Comparison of ENCODE assay signal across 12 mouse cellular contexts in genomic region chr11:22777531-22777930, GRCm38 (mm10).
DNase-seq lines count a peak whose midpoint lies in the region; ATAC-seq and TF ChIP-seq lines count a peak whose summit lies in the region.
"Had no signal": no experiment of that assay in that cellular context is flagged by ENCODE, and none has a peak within 500 bp of the region (broad histone marks: within the 10 kb centered on the region; RNA-seq: fewer than 3 reads in every experiment).

No protein-coding gene starts in this region.

- WGBS in hindbrain, postnatal 0 days: 87% methylated on average over 2 of the region's 2 CpGs
- WGBS in hindbrain, embryonic 14.5 days: 86% methylated on average over 2 of the region's 2 CpGs
- 77% methylated on average over 2 of the region's 2 CpGs for WGBS in liver, embryonic 13.5 days (ENCODE audit: insufficient replicate concordance)

- no peaks in the 10 kb centered on the region for H3K9me3 ChIP-seq in hindbrain, postnatal 0 days (ENCODE audit: low read length)
- no peaks in the 10 kb centered on the region for H3K9me3 ChIP-seq in hindbrain, embryonic 14.5 days (ENCODE audit: control insufficient read depth, low read length)
- no peaks in the 10 kb centered on the region for H3K9me3 ChIP-seq in liver, embryonic 13.5 days (replicated peaks)
- H3K9me3 ChIP-seq: heart, embryonic 13.5 days; midbrain, embryonic 12.5 days had no signal

- intact Hi-C loops in left cerebral cortex, postnatal 36 days (cut with DNase I): no loop called here

- no peak for DNase-seq in hindbrain, postnatal 0 days (ENCODE audit: low spot score)
- DNase-seq in hindbrain, embryonic 14.5 days (ENCODE audit: low spot score): no peak
- peak; percentile 12 for DNase-seq in urinary bladder, postnatal 14 days (ENCODE audit: low spot score)
- no peak for DNase-seq in urinary bladder, postnatal 36 days (ENCODE audit: low spot score in 2 of 2)
- DNase-seq in liver, embryonic 13.5 days: peak; percentile 18
- DNase-seq in layer of hippocampus, adult 9-10 months (ENCODE audit: low spot score): no peak
- DNase-seq in left cerebral cortex, postnatal 36 days (ENCODE audit: low spot score in 2 of 2): no peak
- no peak for DNase-seq in adrenal gland, adult 8-10 months
- DNase-seq: adrenal gland, adult 2 months; right cerebral cortex, adult 18-20 months had no signal

- no peaks in the 10 kb centered on the region for H3K27me3 ChIP-seq in hindbrain, postnatal 0 days (ENCODE audit: insufficient read depth, low read length)
- H3K27me3 ChIP-seq in hindbrain, embryonic 14.5 days (ENCODE audit: control insufficient read depth, insufficient read depth, low read length): no peaks in the 10 kb centered on the region
- H3K27me3 ChIP-seq in liver, embryonic 13.5 days: no peaks in the 10 kb centered on the region
- H3K27me3 ChIP-seq: heart, embryonic 13.5 days; midbrain, embryonic 12.5 days had no signal

- H3K4me3 ChIP-seq in hindbrain, postnatal 0 days (ENCODE audit: low read length): no peak overlapping the region
- no peak overlapping the region for H3K4me3 ChIP-seq in hindbrain, embryonic 14.5 days (replicated peaks; ENCODE audit: low read length)
- no peak overlapping the region for H3K4me3 ChIP-seq in liver, embryonic 13.5 days (replicated peaks)
- H3K4me3 ChIP-seq: heart, embryonic 13.5 days; midbrain, embryonic 12.5 days had no signal

- no peak overlapping the region for H3K9ac ChIP-seq in hindbrain, postnatal 0 days (replicated peaks; ENCODE audit: low read length)
- H3K9ac ChIP-seq in hindbrain, embryonic 14.5 days: no peak overlapping the region
- H3K9ac ChIP-seq in liver, embryonic 13.5 days: no peak overlapping the region
- H3K9ac ChIP-seq: heart, embryonic 13.5 days; midbrain, embryonic 12.5 days had no signal

- H3K36me3 ChIP-seq in hindbrain, postnatal 0 days (ENCODE audit: insufficient read depth, low read length): no peaks in the 10 kb centered on the region
- H3K36me3 ChIP-seq in hindbrain, embryonic 14.5 days (replicated peaks; ENCODE audit: control insufficient read depth, insufficient read depth): no peaks in the 10 kb centered on the region
- H3K36me3 ChIP-seq in liver, embryonic 13.5 days: no peaks in the 10 kb centered on the region
- H3K36me3 ChIP-seq: heart, embryonic 13.5 days; midbrain, embryonic 12.5 days had no signal

- no peak overlapping the region for H3K4me2 ChIP-seq in hindbrain, postnatal 0 days (ENCODE audit: low read depth, low read length)
- H3K4me2 ChIP-seq in hindbrain, embryonic 14.5 days (replicated peaks): no peak overlapping the region
- no peak overlapping the region for H3K4me2 ChIP-seq in liver, embryonic 13.5 days
- H3K4me2 ChIP-seq: heart, embryonic 13.5 days; midbrain, embryonic 12.5 days had no signal

- peak; percentile 44 for TF ChIP-seq CTCF in hindbrain, postnatal 0 days (IDR thresholded peaks at IDR 0.05; ENCODE audit: low read depth)

- H3K27ac ChIP-seq in hindbrain, postnatal 0 days: no peak overlapping the region
- no peak overlapping the region for H3K27ac ChIP-seq in hindbrain, embryonic 14.5 days
- H3K27ac ChIP-seq in liver, embryonic 13.5 days: no peak overlapping the region
- H3K27ac ChIP-seq: heart, embryonic 13.5 days; midbrain, embryonic 12.5 days had no signal

- H3K4me1 ChIP-seq in hindbrain, postnatal 0 days (ENCODE audit: insufficient read depth, low read length): no peaks in the 10 kb centered on the region
- H3K4me1 ChIP-seq in hindbrain, embryonic 14.5 days (replicated peaks; ENCODE audit: control insufficient read depth, insufficient read depth, low read length): no peaks in the 10 kb centered on the region
- peaks cover 22% of the 10 kb centered on the region for H3K4me1 ChIP-seq in liver, embryonic 13.5 days (replicated peaks)
- H3K4me1 ChIP-seq: heart, embryonic 13.5 days; midbrain, embryonic 12.5 days had no signal

- ATAC-seq in hindbrain, postnatal 0 days: no peak
- ATAC-seq in hindbrain, embryonic 14.5 days (ENCODE audit: low FRiP score): no peak
- ATAC-seq in liver, embryonic 13.5 days (ENCODE audit: low read depth): no peak

Comparison
In these comparisons a context has a peak if more than half of its experiments do, and no peak if none do; other contexts are left out.
1. DNase-seq: peak in urinary bladder, postnatal 14 days (single experiment) and liver, embryonic 13.5 days (single experiment); none in hindbrain, postnatal 0 days (single experiment), hindbrain, embryonic 14.5 days (single experiment), urinary bladder, postnatal 36 days (0 of 2), layer of hippocampus, adult 9-10 months (single experiment), left cerebral cortex, postnatal 36 days (0 of 2) and adrenal gland, adult 8-10 months (single experiment).